Mouse (Mus musculus): Measurements from ENCODE around the gene Ostm1. TPM values are rescaled to one million over a fixed set of nuclear protein-coding genes. Genes with fewer than 3 reads are reported as not detected.

Ostm1 gene
- polyA plus RNA-seq, 1 experiment from 2014 or later, result 21.7 TPM

DNA sequence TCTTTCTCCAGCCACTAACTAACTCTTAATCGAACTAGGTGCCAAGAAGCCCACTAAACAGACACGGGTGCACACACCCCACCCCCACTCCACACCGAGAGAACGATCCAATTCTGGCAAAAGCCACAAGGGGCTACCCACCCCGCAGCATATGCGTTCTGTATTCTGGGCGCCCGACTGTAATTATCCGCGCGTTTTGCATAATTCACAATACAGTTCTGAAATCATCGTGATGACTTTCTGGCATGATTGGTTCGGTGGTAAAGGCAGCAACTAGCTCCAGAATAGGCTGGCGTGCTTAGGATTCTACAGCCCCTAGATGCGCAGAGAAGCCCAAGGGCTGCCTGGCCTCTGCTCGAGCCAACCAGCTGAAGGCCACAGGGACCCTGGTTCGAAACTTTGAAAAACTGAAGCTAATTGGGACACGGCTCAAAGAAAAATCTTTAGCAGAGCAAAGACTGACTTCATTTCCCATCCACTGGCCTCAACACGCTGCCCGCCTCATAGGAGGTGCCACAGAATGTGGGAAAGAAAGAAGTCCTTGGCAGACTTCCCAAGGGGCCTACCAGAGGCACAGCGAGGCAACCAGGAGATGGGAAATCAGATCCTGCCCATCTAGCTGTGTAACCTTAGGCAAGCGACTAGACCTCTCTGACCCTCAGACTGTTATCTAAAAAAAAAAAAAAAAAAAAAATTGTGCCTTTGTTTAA lies 2.1 kb downstream of the Ostm1 start:
- H3K36me3 ChIP-seq, result no peaks in the 10 kb centered on the region
- no peaks in the 10 kb centered on the region for H3K9me3 ChIP-seq
- H3K4me1 ChIP-seq, result peaks cover 8% of the 10 kb centered on the region
- no peak overlapping the region for H3K4me2 ChIP-seq (replicated peaks)
- H3K9ac ChIP-seq, result no peak overlapping the region
- no peak for ATAC-seq (ENCODE audit: low FRiP score, low read depth)
- H3K4me3 ChIP-seq, result no peak overlapping the region
- peaks cover 97% of the 10 kb centered on the region for H3K27me3 ChIP-seq (replicated peaks)
- no peak overlapping the region for H3K27ac ChIP-seq
- WGBS, result 3% methylated on average over 22 of the region's 22 CpGs

- peaks cover 18% of the 10 kb centered on the region for H3K4me1 ChIP-seq
- H3K4me3 ChIP-seq, result no peak overlapping the region
- 3% methylated on average over 8 of the region's 8 CpGs for WGBS
- peaks cover 99% of the 10 kb centered on the region for H3K27me3 ChIP-seq (replicated peaks)
- no peaks in the 10 kb centered on the region for H3K9me3 ChIP-seq
- no peak overlapping the region for H3K27ac ChIP-seq
- H3K9ac ChIP-seq, result no peak overlapping the region
- no peak for ATAC-seq (ENCODE audit: low FRiP score, low read depth)
- no peaks in the 10 kb centered on the region for H3K36me3 ChIP-seq
- no peak overlapping the region for H3K4me2 ChIP-seq (replicated peaks)
Observed at GRCm38 (mm10) chr10:42587961-42588750, 4.5 kb downstream of the Ostm1 start.

DNA sequence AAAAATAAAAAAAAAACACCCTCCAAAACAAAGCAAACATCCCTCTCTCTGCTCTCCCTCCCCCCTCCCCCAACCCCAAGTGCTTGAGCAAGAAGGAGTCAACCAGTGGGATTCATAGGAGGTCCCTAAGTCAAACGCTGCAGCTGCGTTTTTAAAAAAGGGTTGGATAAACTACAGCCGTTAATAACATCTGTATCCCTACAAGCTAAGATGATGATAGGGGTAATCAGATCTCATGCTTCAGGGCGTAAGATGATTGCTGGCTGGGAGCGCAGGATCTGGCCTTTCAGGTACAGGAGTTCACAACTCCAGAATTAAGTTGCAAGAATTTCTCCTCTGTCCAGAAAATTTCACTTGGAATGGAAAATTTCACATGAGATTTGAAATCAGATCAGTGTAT lies 5.9 kb downstream of the Ostm1 start:
- Histone ChIP-seq H3K4me2 (replicated peaks) (no peak overlapping the region), H3K4me1 (peaks cover 11% of the 10 kb centered on the region), H3K27me3 (replicated peaks) (peaks cover 99% of the 10 kb centered on the region), H3K9me3 (no peaks in the 10 kb centered on the region), H3K36me3 (no peaks in the 10 kb centered on the region), H3K9ac (no peak overlapping the region), H3K4me3 (no peak overlapping the region), H3K27ac (no peak overlapping the region)
- no peak for ATAC-seq (ENCODE audit: low FRiP score, low read depth)
- WGBS, result 3% methylated on average over 5 of the region's 5 CpGs

DNA sequence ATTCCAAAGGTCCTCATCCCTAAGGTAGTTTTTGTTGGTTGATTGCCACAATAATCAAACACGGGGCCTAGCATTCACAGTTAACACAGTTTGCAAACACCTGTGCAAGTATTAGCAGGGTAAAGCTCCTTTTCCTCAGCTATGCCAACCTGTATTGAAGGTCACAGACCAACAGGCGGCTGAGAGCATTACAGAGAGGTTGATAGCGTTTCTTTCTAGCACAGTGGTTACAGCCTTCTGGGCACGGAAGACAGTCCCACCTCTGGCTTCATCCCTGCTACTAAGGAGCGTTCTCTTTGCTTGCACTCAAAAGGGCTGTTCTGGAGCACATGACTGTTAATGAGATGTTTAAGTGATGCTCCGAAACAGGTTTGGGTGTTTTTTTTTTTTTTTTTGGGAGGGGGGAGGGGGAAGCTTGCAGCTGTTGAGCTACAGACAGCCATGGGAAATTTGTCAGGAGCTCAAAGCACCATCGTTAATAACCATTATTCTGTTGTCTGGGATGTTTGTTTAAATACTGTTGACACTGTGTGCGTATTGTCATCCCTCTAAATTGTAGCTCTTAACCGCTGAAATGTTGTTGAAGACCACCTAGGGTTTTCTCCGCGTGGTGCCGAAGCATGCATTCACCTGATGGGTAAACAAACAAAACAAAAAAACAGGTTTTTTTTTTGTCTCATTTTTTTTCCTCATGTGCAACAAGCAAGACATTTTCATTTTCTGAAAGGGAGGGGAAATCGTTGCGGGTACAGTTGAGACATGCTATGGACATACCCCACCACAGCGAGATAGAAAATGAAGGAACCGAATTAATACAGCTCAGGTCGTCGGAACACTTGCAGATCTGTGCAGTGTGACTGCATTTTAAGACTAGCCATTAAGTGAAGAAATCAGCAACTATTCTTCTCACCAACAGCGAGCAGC lies 6.9 kb downstream of the Ostm1 start:
- Histone ChIP-seq H3K27ac (no peak overlapping the region), H3K9ac (no peak overlapping the region), H3K4me2 (replicated peaks) (peak overlapping the region; percentile 55), H3K27me3 (replicated peaks) (peaks cover 99% of the 10 kb centered on the region), H3K9me3 (no peaks in the 10 kb centered on the region), H3K4me3 (no peak overlapping the region), H3K4me1 (peaks cover 10% of the 10 kb centered on the region), H3K36me3 (no peaks in the 10 kb centered on the region)
- WGBS, result under 1% methylated on average over 19 of the region's 19 CpGs
- no peak for ATAC-seq (ENCODE audit: low FRiP score, low read depth)

DNA sequence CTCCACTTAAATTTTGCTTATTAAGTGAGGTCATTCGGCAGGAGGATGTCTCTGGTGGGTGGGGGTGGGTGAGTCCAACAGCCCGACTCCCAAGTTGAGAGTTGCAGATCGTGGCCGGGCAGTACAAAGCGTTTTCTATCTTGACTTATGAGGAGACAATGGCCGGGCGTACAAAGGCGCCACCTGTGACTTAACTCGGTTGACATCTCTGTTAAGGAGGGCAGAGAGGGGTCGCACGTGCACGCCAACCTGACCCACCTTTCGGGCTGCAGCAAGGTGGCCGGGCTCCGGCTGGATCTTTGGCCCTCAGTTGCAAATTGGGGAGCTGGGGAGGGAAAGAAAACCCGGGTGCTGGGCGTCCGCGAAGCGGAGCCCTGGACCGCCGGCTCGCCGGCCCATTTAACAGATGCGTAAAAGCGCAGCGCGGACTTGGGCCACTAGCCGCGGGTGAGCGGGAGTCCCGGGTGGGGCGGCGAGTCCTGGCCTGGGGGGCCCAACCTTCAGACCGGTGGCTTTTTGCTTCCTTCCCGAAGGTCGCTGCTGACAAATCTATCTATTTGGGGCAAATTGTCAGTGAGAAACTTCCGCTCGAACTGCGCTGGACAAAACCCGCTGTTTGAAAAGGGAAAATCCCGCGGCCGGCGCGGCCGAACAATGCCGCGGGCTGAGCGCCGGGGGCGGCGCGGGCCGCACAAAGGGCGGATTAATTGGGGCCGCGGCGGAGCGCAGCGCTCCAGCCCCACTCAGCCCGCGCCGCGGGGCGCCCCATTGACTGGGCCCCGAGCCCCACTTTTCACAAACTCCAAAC lies 7.8 kb downstream of the Ostm1 start:
- H3K4me1 ChIP-seq, result peaks cover 10% of the 10 kb centered on the region
- H3K27ac ChIP-seq, result no peak overlapping the region
- H3K36me3 ChIP-seq, result no peaks in the 10 kb centered on the region
- under 1% methylated on average over 67 of the region's 67 CpGs for WGBS
- H3K9me3 ChIP-seq, result no peaks in the 10 kb centered on the region
- peak overlapping the region; percentile 19 for H3K4me3 ChIP-seq
- peak overlapping the region; percentile 55 for H3K4me2 ChIP-seq (replicated peaks)
- H3K27me3 ChIP-seq (replicated peaks), result peaks cover 96% of the 10 kb centered on the region
- peak; percentile 73; the same call in 1 of the 2 replicates for ATAC-seq (ENCODE audit: low FRiP score, low read depth)
- no peak overlapping the region; the same call in 1 of the 2 replicates for H3K9ac ChIP-seq

GRCm38 (mm10) chr10:42591993-42592686 lies 8.5 kb downstream of the Ostm1 start:
- 0 out of 2 replicates have a peak, but pooled peaks have one; percentile 35 for ATAC-seq (ENCODE audit: low FRiP score, low read depth)

GRCm38 (mm10) chr10:42593201-42593600 lies 9.6 kb downstream of the Ostm1 start:
- no peak overlapping the region for H3K4me2 ChIP-seq (replicated peaks)
- 11% methylated on average over 7 of the region's 7 CpGs for WGBS
- H3K9me3 ChIP-seq, result no peaks in the 10 kb centered on the region
- peaks cover 84% of the 10 kb centered on the region for H3K27me3 ChIP-seq (replicated peaks)
- H3K36me3 ChIP-seq, result no peaks in the 10 kb centered on the region
- ATAC-seq (ENCODE audit: low FRiP score, low read depth), result no peak
- H3K4me1 ChIP-seq, result peaks cover 10% of the 10 kb centered on the region
- no peak overlapping the region for H3K4me3 ChIP-seq
- H3K27ac ChIP-seq, result no peak overlapping the region
- no peak overlapping the region for H3K9ac ChIP-seq

More at GRCm38 (mm10) chr10:42591993-42592686, 8.5 kb downstream of the Ostm1 start:
- under 1% methylated on average over 25 of the region's 25 CpGs for WGBS
- H3K27me3 ChIP-seq (replicated peaks), result peaks cover 94% of the 10 kb centered on the region
- no peaks in the 10 kb centered on the region for H3K36me3 ChIP-seq
- no peak overlapping the region for H3K27ac ChIP-seq
- no peaks in the 10 kb centered on the region for H3K9me3 ChIP-seq
- H3K9ac ChIP-seq, result no peak overlapping the region
- H3K4me1 ChIP-seq, result peaks cover 10% of the 10 kb centered on the region
- H3K4me3 ChIP-seq, result peak overlapping the region; percentile 19
- peak overlapping the region; percentile 55 for H3K4me2 ChIP-seq (replicated peaks)

DNA sequence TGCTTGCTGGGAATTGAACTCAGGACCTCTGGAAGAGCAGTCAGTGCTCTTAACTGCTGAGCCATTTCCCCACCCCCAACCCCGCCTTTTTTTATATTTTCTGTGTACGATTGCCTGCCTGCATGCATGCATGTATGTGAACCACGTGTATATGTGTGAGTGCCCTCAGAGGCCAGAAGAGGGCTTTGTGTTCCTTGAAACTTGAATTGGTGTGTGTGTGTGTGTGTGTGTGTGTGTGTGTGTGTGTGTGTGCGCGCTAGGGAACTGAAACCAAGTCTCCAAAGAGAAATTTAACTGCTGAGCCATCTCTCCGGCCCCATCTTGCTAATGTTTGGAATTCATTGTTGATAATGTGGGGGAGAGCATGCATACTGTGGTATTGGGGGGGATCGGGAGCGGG lies 15.0 kb downstream of the Ostm1 start:
- H3K4me2 ChIP-seq (replicated peaks), result no peak overlapping the region
- no peak overlapping the region for H3K9ac ChIP-seq
- no peaks in the 10 kb centered on the region for H3K9me3 ChIP-seq
- H3K27ac ChIP-seq, result no peak overlapping the region
- no peak overlapping the region for H3K4me3 ChIP-seq
- H3K36me3 ChIP-seq, result no peaks in the 10 kb centered on the region
- no peaks in the 10 kb centered on the region for H3K4me1 ChIP-seq
- H3K27me3 ChIP-seq (replicated peaks), result peaks cover 45% of the 10 kb centered on the region
- no peak for ATAC-seq (ENCODE audit: low FRiP score, low read depth)
- WGBS, result 86% methylated on average over 8 of the region's 8 CpGs

DNA sequence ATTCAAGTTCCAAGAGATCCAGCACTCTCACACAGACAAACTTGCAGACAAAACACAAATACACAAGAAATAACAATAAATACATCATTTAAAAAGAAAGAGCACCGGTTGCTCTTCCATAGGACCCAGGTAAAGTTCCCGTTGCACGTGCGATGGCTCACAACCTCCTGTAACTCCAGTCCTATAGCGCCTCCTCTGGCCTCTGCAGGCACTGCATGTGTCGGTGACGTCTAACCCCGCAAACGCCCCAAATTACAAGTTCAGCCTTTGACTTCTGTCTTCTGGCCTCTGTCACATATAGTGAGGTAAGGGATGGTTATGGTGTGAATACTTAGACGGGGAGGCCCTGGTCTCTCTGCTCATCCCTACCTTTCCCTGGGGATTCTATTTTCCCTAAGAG lies 17.9 kb downstream of the Ostm1 start:
- Histone ChIP-seq H3K4me1 (no peaks in the 10 kb centered on the region), H3K27me3 (replicated peaks) (peaks cover 22% of the 10 kb centered on the region), H3K9ac (no peak overlapping the region), H3K9me3 (peaks cover 4% of the 10 kb centered on the region; the same call in 1 of the 2 replicates), H3K36me3 (no peaks in the 10 kb centered on the region), H3K4me2 (replicated peaks) (no peak overlapping the region), H3K27ac (no peak overlapping the region), H3K4me3 (no peak overlapping the region)
- WGBS, result 19% methylated on average over 10 of the region's 10 CpGs
- ATAC-seq (ENCODE audit: low FRiP score, low read depth), result no peak

DNA sequence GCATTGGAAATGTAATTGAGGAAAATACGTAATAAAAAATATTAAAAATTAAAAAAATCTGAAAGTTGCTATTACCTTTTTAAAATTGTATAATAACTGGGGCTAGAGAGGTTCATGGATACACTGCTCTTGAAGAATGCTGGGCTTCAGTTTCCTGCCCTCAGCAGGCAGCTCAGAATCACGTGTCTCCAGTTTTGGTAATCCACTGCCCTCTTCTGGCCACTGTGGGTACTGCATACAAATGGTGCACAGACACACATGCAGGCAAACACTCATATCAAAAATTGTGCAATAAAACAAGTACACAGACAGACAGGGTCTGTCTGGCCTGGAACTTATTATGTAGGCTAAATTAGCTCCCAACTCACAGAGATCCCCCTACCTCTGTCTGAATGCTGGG lies 21.3 kb downstream of the Ostm1 start:
- 63% methylated on average over 2 of the region's 2 CpGs for WGBS
- ATAC-seq (ENCODE audit: low FRiP score, low read depth), result no peak
- H3K27me3 ChIP-seq (replicated peaks), result peaks cover 36% of the 10 kb centered on the region

DNA sequence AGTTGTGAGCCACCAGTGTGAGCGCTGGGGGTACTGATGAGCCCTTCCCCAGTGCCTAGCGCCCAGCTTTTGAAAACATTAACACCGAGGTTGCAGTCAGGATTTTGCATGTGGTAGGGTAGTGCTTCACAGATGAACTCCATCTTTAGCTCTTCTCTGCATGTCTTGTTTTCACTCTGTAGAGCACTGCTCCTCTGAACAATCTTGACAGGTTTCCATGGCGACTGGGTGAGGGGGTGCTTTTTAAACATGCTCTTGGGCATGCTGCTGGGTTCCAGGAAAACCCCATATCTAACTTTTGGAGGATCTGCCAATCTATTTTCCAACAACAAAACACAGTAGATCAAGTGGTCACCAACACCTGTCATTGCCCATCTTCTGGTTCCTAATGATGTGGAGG lies 23.1 kb downstream of the Ostm1 start:
- H3K36me3 ChIP-seq, result no peaks in the 10 kb centered on the region
- H3K27me3 ChIP-seq (replicated peaks), result peaks cover 47% of the 10 kb centered on the region
- no peaks in the 10 kb centered on the region for H3K4me1 ChIP-seq
- no peak overlapping the region for H3K27ac ChIP-seq
- no peak overlapping the region for H3K4me2 ChIP-seq (replicated peaks)
- ATAC-seq (ENCODE audit: low FRiP score, low read depth), result no peak
- H3K4me3 ChIP-seq, result no peak overlapping the region
- no peak overlapping the region for H3K9ac ChIP-seq
- 72% methylated on average over 4 of the region's 4 CpGs for WGBS
- H3K9me3 ChIP-seq, result peaks cover 11% of the 10 kb centered on the region; the same call in 1 of the 2 replicates

More for the DNA sequence above, 21.3 kb downstream of the Ostm1 start:
- peaks cover 11% of the 10 kb centered on the region; the same call in 1 of the 2 replicates for H3K9me3 ChIP-seq
- H3K27ac ChIP-seq, result no peak overlapping the region
- no peaks in the 10 kb centered on the region for H3K4me1 ChIP-seq
- H3K4me2 ChIP-seq (replicated peaks), result no peak overlapping the region
- no peak overlapping the region for H3K9ac ChIP-seq
- no peaks in the 10 kb centered on the region for H3K36me3 ChIP-seq
- H3K4me3 ChIP-seq, result no peak overlapping the region

Measured in neural tube, embryonic 12.5 days (tissue).